Mouse (Mus musculus) MEL (cell line): ENCODE results near the gene Mpzl1. TPM values are rescaled to one million over a fixed set of nuclear protein-coding genes. Genes with fewer than 3 reads are reported as not detected.

ENCODE experiments used
- DNase-seq: peaks from one replicate; pipeline ENCODE4 v3.0.0; 2011; ENCODE audit warnings: low read depth, low spot score
- H3K27ac ChIP-seq: 2 replicates; pipeline ENCODE4 v1.5.1; 2012; ENCODE audit warnings: low read depth, mild to moderate bottlenecking, control low read depth, low read length, moderate library complexity; ENCODE audit not compliant: control insufficient read depth
- H3K27me3 ChIP-seq, 2 experiments: fragments of 150-350 bp in 1 of 2; sonication (generic) in 1 of 2; 2 replicates each; pipeline ENCODE4 v1.6.1; 2012; ENCODE audit warnings: low read length in 2 of 2, mild to moderate bottlenecking in 2 of 2, improper control_type of control experiment in 1 of 2, moderate library complexity in 1 of 2; ENCODE audit not compliant: insufficient read depth in 2 of 2, control insufficient read depth in 1 of 2
- H3K36me3 ChIP-seq, 2 experiments: 2 replicates each; pipeline ENCODE4 v1.6.1; 2012 to 2014; ENCODE audit warnings: low read length in 2 of 2, improper control_type of control experiment in 1 of 2, inconsistent platforms in 1 of 2, mild to moderate bottlenecking in 1 of 2; ENCODE audit not compliant: insufficient read depth in 2 of 2, control insufficient read depth in 1 of 2
- H3K4me1 ChIP-seq, 2 experiments: fragments of 150-350 bp in 1 of 2; sonication (generic) in 1 of 2; 2 replicates each; pipeline ENCODE4 v1.6.1; 2012; ENCODE audit warnings: low read length in 2 of 2, improper control_type of control experiment in 1 of 2, mild to moderate bottlenecking in 1 of 2; ENCODE audit not compliant: insufficient read depth in 2 of 2, control insufficient read depth in 1 of 2
- H3K4me3 ChIP-seq, 2 experiments: fragments of 150-350 bp in 1 of 2; sonication (generic) in 1 of 2; 2 replicates each; pipeline ENCODE4 v1.5.1; 2012; ENCODE audit warnings: low read depth in 2 of 2, low read length in 2 of 2, mild to moderate bottlenecking in 2 of 2, moderate library complexity in 2 of 2, control low read depth in 1 of 2, improper control_type of control experiment in 1 of 2; ENCODE audit not compliant: control insufficient read depth in 1 of 2, insufficient read depth in 1 of 2
- H3K79me2 ChIP-seq: 2 replicates; pipeline ENCODE4 v1.6.1; 2012; ENCODE audit warnings: mild to moderate bottlenecking, low read length, moderate library complexity; ENCODE audit not compliant: control insufficient read depth, poor library complexity, insufficient read depth
- H3K9ac ChIP-seq: 2 replicates; pipeline ENCODE4 v1.6.1; 2012; ENCODE audit warnings: low read depth, mild to moderate bottlenecking, control low read depth, low read length, moderate library complexity; ENCODE audit not compliant: control insufficient read depth, poor library complexity, severe bottlenecking
- H3K9me3 ChIP-seq: fragments of 150-350 bp; sonication (generic); replicated peaks from 2 replicates; pipeline ENCODE4 v1.6.1; 2012; ENCODE audit warnings: mild to moderate bottlenecking, low read length, improper control_type of control experiment, moderate library complexity; ENCODE audit not compliant: insufficient read depth
- CHD1 ChIP-seq: IDR thresholded peaks from 2 replicates; pipeline ENCODE4 v1.6.1; 2012; ENCODE audit warnings: low read depth, mild to moderate bottlenecking, inconsistent platforms, low read length, improper control_type of control experiment
- CTCF ChIP-seq, 3 experiments: IDR thresholded peaks in 2 of 3; conservative IDR thresholded peaks in 1 of 3; 2 replicates each; pipeline ENCODE4 v1.5.1; 2011 to 2012; ENCODE audit warnings: low read length in 3 of 3, low read depth in 2 of 3, mild to moderate bottlenecking in 2 of 3, improper control_type of control experiment in 1 of 3, inconsistent platforms in 1 of 3, mixed read lengths in 1 of 3, moderate library complexity in 1 of 3; ENCODE audit not compliant: control insufficient read depth in 1 of 3, insufficient read depth in 1 of 3, poor library complexity in 1 of 3, severe bottlenecking in 1 of 3
- E2F4 ChIP-seq: IDR thresholded peaks from 2 replicates; pipeline ENCODE4 v1.6.1; 2011; ENCODE audit warnings: low read depth, low read length, improper control_type of control experiment, borderline replicate concordance
- ELF1 ChIP-seq: IDR thresholded peaks from 2 replicates; pipeline ENCODE4 v1.6.1; 2014; ENCODE audit warnings: low read depth, mild to moderate bottlenecking, inconsistent platforms, low read length, improper control_type of control experiment, moderate library complexity
- ETS1 ChIP-seq: IDR thresholded peaks from 2 replicates; pipeline ENCODE4 v1.6.1; 2012; ENCODE audit warnings: low read depth, mild to moderate bottlenecking, inconsistent platforms, low read length, improper control_type of control experiment, moderate library complexity
- GABPA ChIP-seq: IDR thresholded peaks from 2 replicates; pipeline ENCODE4 v1.6.1; 2012; ENCODE audit warnings: low read depth, mild to moderate bottlenecking, inconsistent platforms, low read length, improper control_type of control experiment, moderate library complexity
- GATA1 ChIP-seq: IDR thresholded peaks from 2 replicates; pipeline ENCODE4 v1.6.1; 2011; ENCODE audit warnings: low read depth, low read length, improper control_type of control experiment
- HCFC1 ChIP-seq: IDR thresholded peaks from 2 replicates; pipeline ENCODE4 v1.6.1; 2012; ENCODE audit warnings: low read depth, mild to moderate bottlenecking, inconsistent platforms, low read length, improper control_type of control experiment, moderate library complexity
- JUND ChIP-seq: IDR thresholded peaks from 2 replicates; pipeline ENCODE4 v1.6.1; 2011; ENCODE audit warnings: low read depth, mild to moderate bottlenecking, improper control_type of control experiment, low read length
- KAT2A ChIP-seq: conservative IDR thresholded peaks from 2 replicates; pipeline ENCODE4 v1.6.1; 2012; ENCODE audit warnings: low read depth, low read length, improper control_type of control experiment, inconsistent platforms
- MAX ChIP-seq: IDR thresholded peaks from 2 replicates; pipeline ENCODE4 v1.6.1; 2011; ENCODE audit warnings: low read length, improper control_type of control experiment
- MEF2A ChIP-seq: IDR thresholded peaks from 2 replicates; pipeline ENCODE4 v1.6.1; 2014; ENCODE audit warnings: low read depth, mild to moderate bottlenecking, inconsistent platforms, low read length, improper control_type of control experiment; ENCODE audit not compliant: poor library complexity, insufficient replicate concordance, severe bottlenecking; ENCODE audit errors: extremely low read depth
- MXI1 ChIP-seq: IDR thresholded peaks from 2 replicates; pipeline ENCODE4 v1.6.1; 2011; ENCODE audit warnings: mild to moderate bottlenecking, low read depth, low read length, improper control_type of control experiment
- MYB ChIP-seq: IDR thresholded peaks from 2 replicates; pipeline ENCODE4 v1.6.1; 2011; ENCODE audit warnings: mild to moderate bottlenecking, low read depth, low read length, improper control_type of control experiment
- MYC ChIP-seq: IDR thresholded peaks from 2 replicates; pipeline ENCODE4 v1.6.1; 2011; ENCODE audit warnings: low read depth, mild to moderate bottlenecking, low read length, improper control_type of control experiment, moderate library complexity
- NELFE ChIP-seq: IDR thresholded peaks from 2 replicates; pipeline ENCODE4 v1.6.1; 2011; ENCODE audit warnings: low read depth, low read length, improper control_type of control experiment
- POLR2AphosphoS2 ChIP-seq: IDR thresholded peaks from 2 replicates; pipeline ENCODE4 v1.6.1; 2011; ENCODE audit warnings: low read length, improper control_type of control experiment
- RAD21 ChIP-seq: IDR thresholded peaks from 2 replicates; pipeline ENCODE4 v1.6.1; 2011; ENCODE audit warnings: mild to moderate bottlenecking, low read depth, low read length, improper control_type of control experiment
- RCOR1 ChIP-seq: IDR thresholded peaks from 2 replicates; pipeline ENCODE4 v1.6.1; 2012; ENCODE audit warnings: low read depth, mild to moderate bottlenecking, inconsistent platforms, low read length, improper control_type of control experiment
- SIN3A ChIP-seq: IDR thresholded peaks from 2 replicates; pipeline ENCODE4 v1.6.1; 2012; ENCODE audit warnings: low read length, improper control_type of control experiment, inconsistent platforms
- TBP ChIP-seq: IDR thresholded peaks from 2 replicates; pipeline ENCODE4 v1.8.0; 2011; ENCODE audit warnings: low read depth, low read length, improper control_type of control experiment
- ZMIZ1 ChIP-seq: IDR thresholded peaks from 2 replicates; pipeline ENCODE4 v1.6.1; 2012; ENCODE audit warnings: low read depth, mild to moderate bottlenecking, inconsistent platforms, low read length, improper control_type of control experiment, moderate library complexity
- ZNF384 ChIP-seq: IDR thresholded peaks from 2 replicates; pipeline ENCODE4 v1.6.1; 2012; ENCODE audit warnings: low read depth, mild to moderate bottlenecking, inconsistent platforms, low read length, improper control_type of control experiment
- polyA plus RNA-seq, 2 experiments: library from polyadenylated mRNA; stranded (reverse) in 1 of 2; unstranded in 1 of 2; fragments of >175 nt in 1 of 2; fragments of >200 nt in 1 of 2; gene quantifications; 2 replicates each; pipeline versions ENCODE4 v1.2.1 to v1.2.4; 2012; ENCODE audit warnings: low replicate concordance in 2 of 2, low read depth in 1 of 2; ENCODE audit not compliant: insufficient read length in 2 of 2, insufficient read depth in 1 of 2, missing spikeins in 1 of 2
- total RNA-seq: library from RNA; depleted of rRNA; stranded (reverse); fragments of 300-350 nt; gene quantifications from 2 replicates; pipeline ENCODE4 v1.2.3, GENCODE M21; 2012

Gene Mpzl1
- total and polyA plus RNA-seq, 3 experiments = 3.2 to 19.8 TPM; not detected in 1

GRCm38 (mm10) chr1:165665758-165666157 lies 31.4 kb upstream of the Mpzl1 start:
- Histone ChIP-seq H3K27me3 (no peaks in the 10 kb centered on the region), H3K36me3 (no peaks in the 10 kb centered on the region; a peak in 1 of 4 replicates), H3K27ac (no peak overlapping the region), H3K4me3 (no peak overlapping the region), H3K9me3 (no peaks in the 10 kb centered on the region), H3K79me2 (no peaks in the 10 kb centered on the region), H3K9ac (no peak overlapping the region), H3K4me1 (no peaks in the 10 kb centered on the region)
- TF ChIP-seq ETS1 (no peak), GATA1 (no peak), CTCF (IDR thresholded peaks at IDR 0.05 in 2 of 3, conservative IDR thresholded peaks at IDR 0.05 in 1 of 3; ENCODE audit: control insufficient read depth in 1 of 3, insufficient read depth in 1 of 3, low read depth in 2 of 3, low read length in 3 of 3, poor library complexity in 1 of 3, severe bottlenecking in 1 of 3) (no peak), E2F4 (no peak), NELFE (no peak), ZNF384 (no peak), JUND (no peak), RAD21 (no peak), RCOR1 (no peak), MXI1 (no peak), MAX (no peak), TBP (no peak), KAT2A (no peak)
- no peak for DNase-seq

GRCm38 (mm10) chr1:165663277-165663676 lies 28.9 kb upstream of the Mpzl1 start:
- Histone ChIP-seq H3K4me3 (no peak overlapping the region), H3K4me1 (no peaks in the 10 kb centered on the region), H3K9me3 (no peaks in the 10 kb centered on the region), H3K9ac (no peak overlapping the region), H3K27me3 (no peaks in the 10 kb centered on the region), H3K27ac (no peak overlapping the region), H3K36me3 (no peaks in the 10 kb centered on the region; a peak in 1 of 4 replicates), H3K79me2 (no peaks in the 10 kb centered on the region)
- DNase-seq = no peak
- TF ChIP-seq TBP (no peak), NELFE (no peak), POLR2AphosphoS2 (no peak), MYB (no peak), HCFC1 (no peak)

- no peaks in the 10 kb centered on the region for H3K27me3 ChIP-seq
- H3K4me1 ChIP-seq = no peaks in the 10 kb centered on the region
- H3K36me3 ChIP-seq = no peaks in the 10 kb centered on the region; a peak in 1 of 4 replicates
- TF ChIP-seq MYC (no peak), RCOR1 (no peak), ZMIZ1 (no peak), ELF1 (no peak), MEF2A (no peak), SIN3A (no peak), E2F4 (no peak), MXI1 (no peak), GABPA (no peak), POLR2AphosphoS2 (no peak), CHD1 (no peak), ZNF384 (no peak), TBP (no peak)
- no peak for DNase-seq
- H3K79me2 ChIP-seq = no peaks in the 10 kb centered on the region
- no peaks in the 10 kb centered on the region for H3K9me3 ChIP-seq
- H3K27ac ChIP-seq = no peak overlapping the region
- no peak overlapping the region for H3K9ac ChIP-seq
- H3K4me3 ChIP-seq = no peak overlapping the region
Measured at GRCm38 (mm10) chr1:165662426-165663192, 28.3 kb upstream of the Mpzl1 start.
